Mouse (Mus musculus) neural tube, embryonic 12.5 days (tissue): ENCODE data around the gene Zscan20. TPM values are rescaled to one million over a fixed set of nuclear protein-coding genes. Genes with fewer than 3 reads are reported as not detected.
"Not testable (repeated sequence)": the region's sequence is repeated elsewhere in the genome, so short reads cannot be mapped to it uniquely, and the experiment has no call there.

ENCODE experiments used
- ATAC-seq: fragments of 200-750 bp; cut with Nextera tagmentation; 2 replicates; pipeline ENCODE4 v1.8.0; 2017; ENCODE audit warnings: low read depth, mild to moderate bottlenecking, moderate TSS enrichment, moderate library complexity; ENCODE audit not compliant: low FRiP score
- H3K27ac ChIP-seq: fragments of 300-500 bp; sonication (generic); 2 replicates; pipeline ENCODE4 v1.5.1; 2016
- H3K27me3 ChIP-seq: fragments of 300-500 bp; sonication (generic); replicated peaks from 2 replicates; pipeline ENCODE4 v1.6.1; 2016; ENCODE audit warnings: mild to moderate bottlenecking
- H3K36me3 ChIP-seq: fragments of 300-500 bp; sonication (generic); 2 replicates; pipeline ENCODE4 v1.6.1; 2016; ENCODE audit warnings: mild to moderate bottlenecking
- H3K4me1 ChIP-seq: fragments of 300-500 bp; sonication (generic); 2 replicates; pipeline ENCODE4 v1.6.1; 2016
- H3K4me2 ChIP-seq: fragments of 300-500 bp; sonication (generic); replicated peaks from 2 replicates; pipeline ENCODE4 v1.6.1; 2016; ENCODE audit warnings: mild to moderate bottlenecking
- H3K4me3 ChIP-seq: fragments of 300-500 bp; sonication (generic); 2 replicates; pipeline ENCODE4 v1.5.1; 2016
- H3K9ac ChIP-seq: fragments of 300-500 bp; sonication (generic); 2 replicates; pipeline ENCODE4 v1.6.1; 2016; ENCODE audit warnings: mild to moderate bottlenecking
- H3K9me3 ChIP-seq: fragments of 300-500 bp; sonication (generic); 2 replicates; pipeline ENCODE4 v1.6.1; 2016; ENCODE audit warnings: mild to moderate bottlenecking
- WGBS: fragments of 180-500 bp; shearing (Covaris S2); methylation state at CpG from one replicate; pipeline ENCODE4 v1.1.7; 2016; 5-methylcytosine and 5-hydroxymethylcytosine counted together
- polyA plus RNA-seq: library from polyadenylated mRNA; unstranded; fragments of >200 nt; fragmentation: Nextera tagmentation; extraction: Ambion mirVana; gene quantifications from 2 replicates; pipeline ENCODE4 v1.2.1, GENCODE M21; 2016

Gene Zscan20
- polyA plus RNA-seq, 1 experiment from 2014 or later: 8.1 TPM

- ATAC-seq: peak; percentile 65
- Histone ChIP-seq H3K4me1 (peaks cover 16% of the 10 kb centered on the region), H3K9me3 (no peaks in the 10 kb centered on the region), H3K27ac (0 out of 2 replicates have a peak overlapping the region, but pooled peaks have one; percentile 18), H3K4me2 (peak overlapping the region; percentile 60), H3K9ac (peak overlapping the region; percentile 62), H3K27me3 (no peaks in the 10 kb centered on the region), H3K4me3 (peak overlapping the region; percentile 65), H3K36me3 (peaks cover under 1% of the 10 kb centered on the region)
- WGBS: 13% methylated on average over 25 of the region's 27 CpGs
Measured at GRCm38 (mm10) chr4:128609276-128609924, 498 bp downstream of the Zscan20 start.

DNA sequence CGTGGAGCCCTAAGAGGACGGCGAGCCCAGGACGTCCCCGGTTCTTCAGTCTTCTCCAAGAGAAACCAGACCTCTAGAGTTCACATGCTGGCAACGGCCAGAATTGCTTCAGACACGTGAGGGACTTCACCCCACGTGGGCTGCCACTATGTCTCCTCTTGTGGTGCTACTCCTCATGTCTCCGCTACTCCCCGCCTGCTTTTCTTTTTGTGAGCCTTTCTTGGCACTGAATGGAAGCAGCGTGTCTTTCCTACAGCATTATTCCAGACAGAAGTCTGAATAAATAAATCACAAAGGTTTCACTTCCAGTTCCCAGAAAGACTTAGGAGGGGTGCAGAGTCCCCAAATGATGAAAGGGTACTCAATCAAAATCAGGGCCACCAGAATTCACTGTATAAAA is 2.2 kb downstream of the Zscan20 start:
- no peak for ATAC-seq
- Histone ChIP-seq H3K9me3 (no peaks in the 10 kb centered on the region), H3K4me2 (no peak overlapping the region), H3K4me1 (peaks cover 16% of the 10 kb centered on the region), H3K9ac (no peak overlapping the region), H3K27me3 (no peaks in the 10 kb centered on the region), H3K27ac (no peak overlapping the region), H3K4me3 (no peak overlapping the region), H3K36me3 (peaks cover 18% of the 10 kb centered on the region)
- WGBS: 87% methylated on average over 11 of the region's 11 CpGs

DNA sequence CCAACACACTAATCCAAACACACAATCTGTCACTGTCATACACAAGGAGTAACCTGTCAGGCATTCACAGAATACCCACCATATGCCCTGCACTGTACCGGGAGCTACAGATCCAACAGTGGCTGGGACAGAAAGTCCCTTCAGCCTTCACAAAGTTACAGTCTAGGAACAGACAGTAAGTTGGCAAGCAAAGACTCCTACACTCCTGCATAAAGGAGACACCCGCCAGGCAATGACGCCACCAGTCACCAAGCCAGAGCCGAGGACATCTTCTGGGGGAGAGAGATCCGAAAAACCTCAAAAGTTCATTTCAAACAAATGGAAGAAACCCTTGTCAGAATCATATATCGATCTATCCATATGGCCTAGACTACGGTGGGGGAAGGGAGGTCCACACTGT is 3.3 kb downstream of the Zscan20 start:
- no peak overlapping the region for H3K9ac ChIP-seq
- H3K27me3 ChIP-seq: no peaks in the 10 kb centered on the region
- no peak overlapping the region for H3K4me2 ChIP-seq
- no peak for ATAC-seq
- 95% methylated on average over 7 of the region's 7 CpGs for WGBS
- peaks cover 16% of the 10 kb centered on the region for H3K4me1 ChIP-seq
- H3K4me3 ChIP-seq: no peak overlapping the region
- H3K36me3 ChIP-seq: peaks cover 28% of the 10 kb centered on the region
- no peak overlapping the region for H3K27ac ChIP-seq
- H3K9me3 ChIP-seq: no peaks in the 10 kb centered on the region

DNA sequence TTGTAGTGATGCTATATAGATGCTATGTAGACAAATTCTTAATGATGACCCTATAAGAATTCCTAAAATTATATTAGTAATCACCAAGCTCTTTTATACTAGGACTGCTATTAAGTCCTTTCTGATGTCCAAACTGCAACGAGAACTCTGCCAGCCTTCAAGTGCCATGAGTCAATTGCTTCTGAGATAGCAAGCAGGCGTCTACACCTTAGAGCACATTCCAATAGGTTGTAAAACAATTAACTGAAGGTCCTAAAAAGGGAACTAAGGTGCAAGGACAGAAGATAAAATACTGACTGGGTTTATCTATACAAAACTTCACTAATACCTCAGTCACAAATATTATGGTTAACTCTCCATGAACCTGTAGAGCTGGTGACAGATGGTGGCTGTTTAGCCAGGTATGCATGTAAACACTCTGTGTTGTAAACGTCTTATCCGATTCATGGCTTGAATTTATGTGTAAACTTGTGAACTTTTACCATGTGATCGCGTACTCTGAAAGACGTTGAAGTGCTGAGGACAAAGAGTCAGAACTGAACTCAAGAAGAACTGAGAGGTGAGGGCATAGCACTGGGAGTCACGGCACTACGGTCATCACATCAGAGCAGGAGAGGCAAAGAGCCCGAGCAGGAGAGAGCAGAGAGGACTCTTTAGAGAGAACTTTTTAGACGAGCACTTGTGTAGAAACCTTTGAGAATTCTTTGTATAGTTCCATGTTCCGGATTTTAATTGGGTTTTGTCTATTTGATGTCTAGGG is 11.9 kb downstream of the Zscan20 start:
- Histone ChIP-seq H3K4me3 (no peak overlapping the region), H3K27ac (no peak overlapping the region), H3K4me2 (no peak overlapping the region), H3K27me3 (no peaks in the 10 kb centered on the region), H3K9me3 (no peaks in the 10 kb centered on the region), H3K36me3 (peaks cover 24% of the 10 kb centered on the region), H3K9ac (no peak overlapping the region), H3K4me1 (no peaks in the 10 kb centered on the region)
- ATAC-seq: no peak
- 69% methylated on average over 12 of the region's 12 CpGs for WGBS

- WGBS: 97% methylated on average over 5 of the region's 5 CpGs
- Histone ChIP-seq H3K4me2 (no peak overlapping the region), H3K27ac (no peak overlapping the region), H3K4me3 (no peak overlapping the region), H3K4me1 (no peaks in the 10 kb centered on the region), H3K9me3 (no peaks in the 10 kb centered on the region), H3K36me3 (peaks cover 30% of the 10 kb centered on the region), H3K27me3 (no peaks in the 10 kb centered on the region), H3K9ac (no peak overlapping the region)
- ATAC-seq: no peak
Measured at GRCm38 (mm10) chr4:128594062-128594461, 15.8 kb downstream of the Zscan20 start.

DNA sequence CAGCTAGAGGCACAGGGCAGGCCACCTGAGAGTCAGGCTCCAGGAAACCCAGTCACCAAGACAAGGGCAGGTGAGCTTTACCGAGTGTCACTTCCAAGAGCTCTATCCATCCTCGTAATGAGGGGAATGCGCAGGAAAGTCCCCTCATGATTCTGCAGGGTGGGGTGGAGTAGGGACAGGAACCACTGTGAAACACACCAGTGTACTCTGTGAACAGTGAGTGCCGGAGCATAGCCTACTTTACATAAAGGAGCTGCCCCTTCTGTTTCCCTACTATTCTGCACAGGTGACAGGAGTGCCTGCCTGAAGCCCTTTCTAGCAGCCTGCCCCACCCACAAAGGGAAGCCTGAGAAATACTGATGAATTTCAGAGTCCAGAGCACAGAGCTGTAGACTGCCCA is 16.6 kb downstream of the Zscan20 start:
- no peak for ATAC-seq
- Histone ChIP-seq H3K36me3 (peaks cover 37% of the 10 kb centered on the region), H3K4me2 (no peak overlapping the region), H3K9me3 (no peaks in the 10 kb centered on the region), H3K27me3 (no peaks in the 10 kb centered on the region), H3K9ac (no peak overlapping the region), H3K27ac (no peak overlapping the region), H3K4me1 (no peaks in the 10 kb centered on the region), H3K4me3 (no peak overlapping the region)
- WGBS: 98% methylated on average over 4 of the region's 4 CpGs

- H3K4me1 ChIP-seq: no peaks in the 10 kb centered on the region
- H3K4me3 ChIP-seq: no peak overlapping the region
- no peak overlapping the region for H3K27ac ChIP-seq
- WGBS: 63% methylated on average over 4 of the region's 4 CpGs
- no peaks in the 10 kb centered on the region for H3K27me3 ChIP-seq
- no peak overlapping the region for H3K4me2 ChIP-seq
- peaks cover 65% of the 10 kb centered on the region for H3K36me3 ChIP-seq
- H3K9me3 ChIP-seq: peaks cover 46% of the 10 kb centered on the region
- no peak for ATAC-seq
- no peak overlapping the region for H3K9ac ChIP-seq
Measured at GRCm38 (mm10) chr4:128579182-128579581, 30.7 kb downstream of the Zscan20 start.

- WGBS: 93% methylated on average over 4 of the region's 4 CpGs
Measured at GRCm38 (mm10) chr4:128575811-128576210, 34.1 kb downstream of the Zscan20 start.

GRCm38 (mm10) chr4:128560327-128560726 is 49.6 kb downstream of the Zscan20 start:
- WGBS: 77% methylated on average over 3 of the region's 3 CpGs
- H3K9me3 ChIP-seq: no peaks in the 10 kb centered on the region
- ATAC-seq: no peak
- no peaks in the 10 kb centered on the region; the same call in 1 of the 2 replicates for H3K36me3 ChIP-seq
- no peaks in the 10 kb centered on the region; the same call in 1 of the 2 replicates for H3K4me1 ChIP-seq
- no peak overlapping the region for H3K4me3 ChIP-seq
- no peaks in the 10 kb centered on the region for H3K27me3 ChIP-seq
- no peak overlapping the region for H3K27ac ChIP-seq
- H3K9ac ChIP-seq: no peak overlapping the region
- H3K4me2 ChIP-seq: no peak overlapping the region

More at GRCm38 (mm10) chr4:128575811-128576210, 34.1 kb downstream of the Zscan20 start:
- no peak overlapping the region for H3K27ac ChIP-seq
- no peak overlapping the region for H3K4me3 ChIP-seq
- H3K9me3 ChIP-seq: peaks cover 15% of the 10 kb centered on the region
- H3K27me3 ChIP-seq: no peaks in the 10 kb centered on the region
- no peaks in the 10 kb centered on the region for H3K4me1 ChIP-seq
- no peak for ATAC-seq
- H3K4me2 ChIP-seq: no peak overlapping the region
- peaks cover 31% of the 10 kb centered on the region for H3K36me3 ChIP-seq
- no peak overlapping the region for H3K9ac ChIP-seq

- Histone ChIP-seq H3K4me3 (no peak overlapping the region), H3K27me3 (no peaks in the 10 kb centered on the region), H3K9ac (no peak overlapping the region), H3K4me2 (no peak overlapping the region), H3K27ac (no peak overlapping the region), H3K4me1 (no peaks in the 10 kb centered on the region), H3K9me3 (no peaks in the 10 kb centered on the region), H3K36me3 (peaks cover 4% of the 10 kb centered on the region; the same call in 1 of the 2 replicates)
- 90% methylated on average over 2 of the region's 2 CpGs for whole genome bisulfite sequencing
- ATAC-seq: no peak
Measured at GRCm38 (mm10) chr4:128554198-128554597, 55.7 kb downstream of the Zscan20 start.

- WGBS: 86% methylated on average over 6 of the region's 6 CpGs
- H3K27ac ChIP-seq: no peak overlapping the region
- no peak overlapping the region for H3K9ac ChIP-seq
- no peaks in the 10 kb centered on the region for H3K9me3 ChIP-seq
- no peaks in the 10 kb centered on the region for H3K4me1 ChIP-seq
- no peak overlapping the region for H3K4me3 ChIP-seq
- no peaks in the 10 kb centered on the region for H3K27me3 ChIP-seq
- no peak overlapping the region for H3K4me2 ChIP-seq
- peaks cover 4% of the 10 kb centered on the region; the same call in 1 of the 2 replicates for H3K36me3 ChIP-seq
- ATAC-seq: no peak
Measured at GRCm38 (mm10) chr4:128550756-128551155, 59.1 kb downstream of the Zscan20 start.

GRCm38 (mm10) chr4:128543956-128544486 is 65.9 kb downstream of the Zscan20 start:
- 78% methylated on average over 2 of the region's 2 CpGs for WGBS
- H3K36me3 ChIP-seq, H3K9ac ChIP-seq, H3K4me2 ChIP-seq, H3K27me3 ChIP-seq, ATAC-seq, H3K4me3 ChIP-seq, H3K9me3 ChIP-seq, H3K27ac ChIP-seq, H3K4me1 ChIP-seq: not testable (repeated sequence)
